Mouse (Mus musculus) intestine, postnatal 0 days (tissue): ENCODE results near the gene Ube2cbp. TPM values are rescaled to one million over a fixed set of nuclear protein-coding genes. Genes with fewer than 3 reads are reported as not detected.

Experiments used
- ATAC-seq: fragments of 200-750 bp; cut with Nextera tagmentation; 2 replicates; pipeline ENCODE4 v1.8.0; 2017; ENCODE audit warnings: mild to moderate bottlenecking, moderate TSS enrichment, moderate library complexity
- H3K27ac ChIP-seq: fragments of 300-500 bp; sonication (generic); 2 replicates; pipeline ENCODE4 v1.5.1; 2014; ENCODE audit warnings: mild to moderate bottlenecking, low read depth, low read length, moderate library complexity
- H3K27me3 ChIP-seq: fragments of 300-500 bp; sonication (generic); replicated peaks from 2 replicates; pipeline ENCODE4 v1.6.1; 2014; ENCODE audit warnings: low read length, mixed read lengths; ENCODE audit not compliant: control insufficient read depth, insufficient read depth
- H3K36me3 ChIP-seq: fragments of 300-500 bp; sonication (generic); 2 replicates; pipeline ENCODE4 v1.6.1; 2014; ENCODE audit warnings: mild to moderate bottlenecking, moderate library complexity; ENCODE audit not compliant: control insufficient read depth, insufficient read depth
- H3K4me1 ChIP-seq: fragments of 300-500 bp; sonication (generic); replicated peaks from 2 replicates; pipeline ENCODE4 v1.6.1; 2014; ENCODE audit warnings: antibody characterized with exemption, low read length, mixed read lengths; ENCODE audit not compliant: control insufficient read depth, insufficient read depth
- H3K4me2 ChIP-seq: fragments of 300-500 bp; sonication (generic); replicated peaks from 2 replicates; pipeline ENCODE4 v1.6.1; 2014; ENCODE audit warnings: low read depth, mild to moderate bottlenecking, moderate library complexity
- H3K4me3 ChIP-seq: fragments of 300-500 bp; sonication (generic); 2 replicates; pipeline ENCODE4 v1.5.1; 2014; ENCODE audit warnings: low read depth, low read length
- H3K9ac ChIP-seq: fragments of 300-500 bp; sonication (generic); 2 replicates; pipeline ENCODE4 v1.6.1; 2014; ENCODE audit warnings: mild to moderate bottlenecking, low read depth, low read length
- H3K9me3 ChIP-seq: fragments of 300-500 bp; sonication (generic); 2 replicates; pipeline ENCODE4 v1.6.1; 2016; ENCODE audit warnings: mixed run types; ENCODE audit not compliant: control insufficient read depth
- CTCF ChIP-seq: sonication (generic); IDR thresholded peaks from 2 replicates; pipeline ENCODE4 v1.5.1; 2016; ENCODE audit warnings: low read depth, mild to moderate bottlenecking, control low read depth, antibody characterized with exemption, moderate library complexity
- WGBS: fragments of 180-500 bp; shearing (Covaris S2); extraction: QIAGEN DNeasy Blood & Tissue Kit; methylation state at CpG from one replicate; pipeline ENCODE4 v1.1.7; 2014; 5-methylcytosine and 5-hydroxymethylcytosine counted together
- polyA plus RNA-seq: library from polyadenylated mRNA; unstranded; fragments of >200 nt; fragmentation: Nextera tagmentation; extraction: Ambion mirVana; gene quantifications from 2 replicates; pipeline ENCODE4 v1.2.1, GENCODE M21; 2015

Ube2cbp gene
- 1.6 and 2.1 TPM in 2 replicates for polyA plus RNA-seq

DNA sequence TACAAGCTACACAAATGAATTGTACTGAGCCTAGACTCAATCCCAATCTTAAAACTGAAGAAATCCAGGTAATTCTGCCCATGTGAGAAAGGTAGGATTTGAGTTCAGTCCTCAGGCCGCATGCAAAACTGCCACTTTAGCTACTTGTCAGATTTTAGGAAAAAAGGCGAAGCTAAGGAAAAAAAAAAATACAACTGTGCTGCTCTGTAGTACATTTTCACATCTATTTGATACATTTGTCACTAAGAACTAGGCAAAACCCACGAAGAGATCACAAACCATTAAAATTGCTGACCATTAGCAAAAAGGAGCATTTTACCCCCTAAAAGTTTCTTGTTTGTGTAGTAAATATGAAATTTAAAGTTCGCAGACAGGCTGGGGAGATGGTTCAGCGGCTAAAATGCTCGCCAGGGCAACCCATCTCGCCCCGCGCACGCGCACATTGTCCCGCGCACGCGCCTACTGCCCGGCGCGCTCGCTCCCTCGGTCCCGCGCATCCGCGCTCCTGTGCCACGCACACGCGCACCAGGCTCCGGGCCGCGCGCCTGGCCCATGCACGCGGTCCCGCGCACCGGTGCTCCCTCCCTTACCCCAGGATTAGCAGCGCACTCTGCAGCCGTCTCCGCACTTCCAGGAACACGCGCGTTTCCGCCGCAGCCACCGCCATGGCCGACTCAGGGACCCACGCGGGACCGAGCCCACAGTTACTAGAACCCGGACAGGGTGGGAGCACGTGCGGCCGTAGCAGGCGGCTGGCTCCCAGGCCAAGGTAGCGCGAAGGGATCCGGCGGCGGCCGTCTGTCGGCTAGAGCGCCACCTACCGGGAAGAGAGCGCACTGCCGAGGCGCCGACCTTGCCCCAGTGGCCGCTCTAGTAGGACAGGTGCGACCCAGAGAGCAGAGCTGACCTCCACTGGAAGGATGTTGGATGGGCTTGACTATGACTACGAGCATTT is at the start of gene Ube2cbp:
Gene Ube2cbp (minus strand): TSS at position 800 of the 955 bp plus-strand sequence.
- H3K27ac ChIP-seq, result no peak within 1 kb of the TSS
- peak; percentile 97 for TF ChIP-seq CTCF

DNA sequence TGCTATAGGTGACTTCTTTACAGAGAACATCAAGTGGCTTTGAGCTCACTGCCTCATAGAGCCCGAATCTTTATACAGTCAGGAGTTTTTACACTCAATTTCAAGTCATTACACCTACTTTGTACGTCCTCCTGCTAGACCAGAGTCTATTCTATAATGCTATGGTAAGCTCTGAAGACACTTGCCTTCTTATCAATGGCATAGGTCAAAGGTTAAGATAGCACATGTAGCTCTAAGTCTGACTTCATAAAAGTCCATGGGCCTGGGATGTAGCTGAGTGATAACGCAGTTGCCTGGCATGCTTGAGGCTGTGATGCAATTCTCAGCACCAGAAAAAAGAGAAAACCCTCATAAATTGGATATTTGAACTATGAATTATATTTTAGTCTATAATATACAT is 49.6 kb upstream of the Ube2cbp start:
- Histone ChIP-seq H3K27me3 (no peaks in the 10 kb centered on the region), H3K36me3 (peaks cover 33% of the 10 kb centered on the region), H3K4me2 (no peak overlapping the region), H3K9me3 (no peaks in the 10 kb centered on the region), H3K9ac (no peak overlapping the region), H3K27ac (no peak overlapping the region), H3K4me3 (no peak overlapping the region), H3K4me1 (no peaks in the 10 kb centered on the region)
- 57% methylated on average over 3 of the region's 3 CpGs for WGBS
- ATAC-seq, result peak; percentile 75
- no peak for TF ChIP-seq CTCF

More for the DNA sequence above, at the start of gene Ube2cbp:
- Histone ChIP-seq H3K27me3 (no peaks in the 10 kb centered on the region), H3K4me3 (peak within 1 kb of the TSS; percentile 62), H3K4me1 (no peaks in the 10 kb centered on the region), H3K9me3 (no peaks in the 10 kb centered on the region), H3K4me2 (peak within 1 kb of the TSS; percentile 84), H3K36me3 (no peaks in the 10 kb centered on the region), H3K9ac (peak within 1 kb of the TSS; percentile 62; the same call in 1 of the 2 replicates)
- WGBS, result 2% methylated on average over 70 of the region's 70 CpGs
- peak; percentile 86 for ATAC-seq

DNA sequence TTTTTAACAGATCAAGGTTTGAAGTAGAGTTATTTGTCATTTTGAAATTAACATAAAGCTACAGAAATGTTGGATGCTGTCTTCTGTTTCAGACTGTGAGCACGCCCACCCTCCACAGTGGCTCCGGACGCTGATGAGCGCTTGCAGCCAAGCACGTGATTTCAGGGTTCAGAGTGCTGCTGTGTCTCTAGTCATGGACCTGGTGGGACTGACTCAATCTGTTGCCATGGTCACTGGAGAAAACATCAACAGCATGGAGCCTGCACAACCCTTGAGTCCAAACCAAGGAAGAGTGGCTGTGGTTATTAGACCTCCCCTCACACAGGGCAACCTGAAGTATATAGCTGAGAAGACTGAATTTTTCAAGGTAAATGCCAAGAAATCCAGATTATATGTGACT is 49.0 kb upstream of the Ube2cbp start:
- no peaks in the 10 kb centered on the region for H3K27me3 ChIP-seq
- WGBS, result 70% methylated on average over 5 of the region's 5 CpGs
- peaks cover 31% of the 10 kb centered on the region for H3K36me3 ChIP-seq
- H3K27ac ChIP-seq, result no peak overlapping the region
- H3K4me1 ChIP-seq, result no peaks in the 10 kb centered on the region
- no peak overlapping the region for H3K9ac ChIP-seq
- ATAC-seq, result peak; percentile 79
- H3K4me2 ChIP-seq, result no peak overlapping the region
- H3K4me3 ChIP-seq, result no peak overlapping the region
- H3K9me3 ChIP-seq, result no peaks in the 10 kb centered on the region
- no peak for TF ChIP-seq CTCF

DNA sequence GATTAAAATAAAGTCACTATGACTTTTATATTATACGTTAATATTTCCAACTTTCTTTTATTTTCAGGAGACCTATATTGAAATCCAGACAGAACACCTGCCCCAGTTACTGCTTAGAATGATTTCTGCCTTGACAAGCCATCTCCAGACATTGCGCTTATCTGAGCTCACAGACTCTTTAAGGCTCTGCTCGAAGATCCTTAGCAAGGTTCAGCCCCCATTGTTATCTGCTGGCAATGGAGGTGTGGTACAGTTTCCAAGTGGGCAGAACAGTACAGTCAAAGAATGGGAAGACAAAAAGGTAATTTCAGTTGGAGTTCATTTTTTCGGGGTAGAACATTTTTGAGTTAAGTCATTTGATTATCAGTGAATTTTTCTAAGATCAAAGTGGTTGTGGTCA is 42.7 kb upstream of the Ube2cbp start:
- Histone ChIP-seq H3K4me2 (no peak overlapping the region), H3K9me3 (no peaks in the 10 kb centered on the region), H3K27me3 (no peaks in the 10 kb centered on the region), H3K27ac (no peak overlapping the region), H3K4me3 (no peak overlapping the region), H3K9ac (no peak overlapping the region), H3K36me3 (peaks cover 32% of the 10 kb centered on the region), H3K4me1 (no peaks in the 10 kb centered on the region)
- ATAC-seq, result no peak
- WGBS, result 92% methylated on average over 4 of the region's 4 CpGs
- TF ChIP-seq CTCF, result no peak

DNA sequence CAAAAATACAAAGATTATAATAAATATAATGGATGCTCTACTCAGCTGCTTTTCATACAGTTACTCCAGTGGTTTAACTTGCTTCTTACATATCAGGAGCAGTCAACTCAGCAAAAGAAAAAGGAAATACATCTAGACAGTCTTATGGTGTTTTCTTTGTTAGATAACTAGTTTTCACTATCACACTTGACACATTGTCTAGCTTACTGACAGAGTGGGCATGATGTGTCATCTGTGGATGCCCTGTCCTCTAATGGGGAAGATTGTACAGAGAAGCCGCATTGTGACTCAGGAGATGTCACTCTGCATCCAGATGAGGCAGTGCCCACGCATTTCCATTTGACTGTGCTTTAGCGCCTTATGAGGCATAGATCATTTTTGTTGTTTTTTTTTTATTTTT is 34.3 kb upstream of the Ube2cbp start:
- Histone ChIP-seq H3K4me2 (no peak overlapping the region), H3K27ac (no peak overlapping the region), H3K4me1 (no peaks in the 10 kb centered on the region), H3K4me3 (no peak overlapping the region), H3K9ac (no peak overlapping the region), H3K9me3 (no peaks in the 10 kb centered on the region), H3K27me3 (no peaks in the 10 kb centered on the region), H3K36me3 (peaks cover 32% of the 10 kb centered on the region)
- no peak for ATAC-seq
- 90% methylated on average over 3 of the region's 3 CpGs for WGBS
- TF ChIP-seq CTCF, result no peak

DNA sequence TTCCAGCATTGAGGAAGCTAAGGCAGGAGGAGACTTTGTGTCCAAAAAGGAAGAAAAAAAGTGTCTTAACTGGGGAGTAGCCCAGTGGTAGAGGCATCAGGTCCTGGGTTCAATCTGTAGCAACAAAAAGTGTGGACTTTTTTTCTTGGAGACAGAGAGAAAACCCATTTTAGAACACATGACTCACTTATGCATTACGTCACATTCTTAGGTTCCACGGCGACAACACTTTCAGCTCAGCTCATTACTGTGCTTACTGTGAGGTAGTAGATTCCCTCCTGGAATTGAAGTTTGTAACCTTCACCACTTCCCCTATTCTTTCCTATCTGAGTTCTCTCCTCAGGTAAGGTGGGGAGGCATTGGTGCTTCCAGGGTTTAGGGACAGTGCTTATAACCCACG is 31.5 kb upstream of the Ube2cbp start:
- no peak for ATAC-seq
- WGBS, result 92% methylated on average over 4 of the region's 4 CpGs

More for the DNA sequence above, 31.5 kb upstream of the Ube2cbp start:
- Histone ChIP-seq H3K36me3 (peaks cover 28% of the 10 kb centered on the region), H3K27me3 (no peaks in the 10 kb centered on the region), H3K4me2 (no peak overlapping the region), H3K4me3 (no peak overlapping the region), H3K9me3 (no peaks in the 10 kb centered on the region), H3K4me1 (no peaks in the 10 kb centered on the region), H3K27ac (no peak overlapping the region), H3K9ac (no peak overlapping the region)
- no peak for TF ChIP-seq CTCF
